Mouse (Mus musculus) heart, adult 18-20 months (tissue): ENCODE measurements around the gene Rapgef6. TPM values are rescaled to one million over a fixed set of nuclear protein-coding genes. Genes with fewer than 3 reads are reported as not detected.

Experiments
- DNase-seq, 2 experiments: peaks; one replicate each; pipeline ENCODE4 v3.0.0; 2021 to 2022; ENCODE audit warnings: mixed read lengths in 1 of 2
- microRNA-seq, 2 experiments: library from miRNA; unstranded; fragments of <30 nt; microRNA quantifications; one replicate each; pipeline ENCODE4 v1.2.0; 2022
- total RNA-seq, 2 experiments: library from RNA; stranded (reverse); gene quantifications; 2 replicates each; pipeline ENCODE4 v1.2.3; 2021

Gene Rapgef6
- total RNA-seq, 2 experiments from 2014 or later: 19.7 to 20.9 TPM

DNA sequence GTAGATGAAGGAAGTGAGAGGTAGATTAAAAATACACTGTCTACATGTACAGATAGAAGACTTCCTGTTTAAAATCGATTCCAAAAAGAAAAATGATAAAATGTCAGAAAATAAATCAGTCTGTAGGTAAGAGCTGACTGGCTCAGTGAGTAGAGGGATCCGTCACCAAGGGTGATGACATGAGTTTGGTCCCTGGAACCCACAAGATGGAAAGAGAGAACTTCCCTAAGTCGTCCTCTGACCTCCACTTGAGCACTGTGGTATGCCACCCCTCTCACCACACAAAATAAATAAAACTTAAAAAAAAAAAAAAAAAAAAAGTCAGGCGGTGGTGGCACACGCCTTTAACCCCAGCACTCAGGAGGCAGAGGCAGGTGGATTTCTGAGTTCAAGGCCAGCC lies 214.3 kb downstream of the Rapgef6 start:
- DNase-seq: no peak

DNA sequence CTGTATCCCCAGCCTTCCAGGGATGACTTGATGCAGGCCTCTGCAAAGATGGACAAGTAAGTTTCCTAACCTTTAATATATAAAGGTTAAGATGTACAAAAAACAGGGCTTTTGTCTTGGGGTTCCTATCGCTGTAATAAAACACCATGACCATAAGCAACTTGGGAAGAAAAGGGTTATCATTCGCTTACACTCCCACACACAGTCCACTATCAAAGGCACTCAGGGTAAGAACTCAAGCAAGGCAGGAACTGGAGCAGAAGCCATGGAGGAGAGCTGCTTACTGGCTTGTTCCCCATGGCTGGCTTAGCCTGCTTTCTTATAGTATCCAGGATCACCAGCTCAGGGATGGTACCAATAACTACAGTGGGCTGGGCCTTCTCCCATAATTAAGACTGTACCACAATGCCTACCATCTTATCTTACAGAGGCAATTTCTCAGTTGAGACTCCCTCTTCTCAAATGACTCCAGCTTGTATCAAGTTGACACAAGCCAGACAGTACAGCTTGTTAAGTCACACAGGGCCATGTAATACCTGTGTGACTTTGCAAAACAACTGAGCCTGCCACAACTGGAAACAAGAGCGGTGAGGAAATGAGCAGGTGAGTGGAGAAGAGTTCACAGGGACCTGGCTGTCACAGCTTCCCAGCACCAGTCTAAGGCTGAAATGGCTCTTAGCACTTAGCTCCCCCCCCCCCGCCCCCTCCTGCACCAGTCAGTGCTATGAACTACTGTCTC lies 216.5 kb downstream of the Rapgef6 start:
- DNase-seq: no peak

DNA sequence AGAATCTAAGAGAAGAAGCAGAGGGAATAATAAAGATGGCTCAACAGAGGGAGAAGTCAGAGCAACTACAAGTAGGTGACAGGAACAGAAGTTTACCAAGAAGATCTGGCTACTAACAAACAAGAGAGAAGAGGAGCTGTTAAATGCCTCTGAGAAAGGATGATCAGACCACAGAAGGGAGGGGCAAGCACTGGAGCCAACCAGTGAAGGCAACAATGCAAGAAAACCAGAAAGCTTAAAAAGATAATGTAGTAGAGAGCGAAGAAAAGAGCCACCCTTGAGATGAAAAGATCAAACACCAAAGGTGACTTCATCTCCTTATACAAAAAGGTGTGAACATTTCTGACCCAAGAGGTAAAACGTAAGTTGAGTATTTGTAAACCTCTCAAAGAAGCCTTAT lies 218.7 kb downstream of the Rapgef6 start:
- no peak for DNase-seq

DNA sequence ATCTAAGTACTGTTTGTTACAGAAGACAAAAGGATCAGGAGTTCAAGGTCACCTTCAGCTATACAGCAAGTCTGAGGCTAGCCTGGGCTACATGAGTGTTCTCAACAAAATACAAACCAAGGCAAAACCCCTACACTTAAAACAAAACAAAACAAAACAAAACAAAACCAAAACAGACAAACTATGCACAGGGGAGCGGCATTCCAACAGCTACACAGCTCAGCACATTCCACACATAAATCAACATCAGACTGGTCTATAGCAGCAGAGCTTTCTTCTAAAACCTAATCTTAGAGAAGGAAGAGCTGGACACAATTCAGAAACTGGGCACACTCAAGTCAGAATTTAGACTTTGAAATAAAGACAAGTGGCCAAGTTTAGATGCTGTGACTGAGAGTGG lies 221.6 kb downstream of the Rapgef6 start:
- no peak for DNase-seq

Small RNA genes lying within 50 kb of the gene (microRNA-seq; reads per million reads assigned to microRNA genes)
- 0 reads per million in 2 experiments for gene Gm26116

Other genes starting within 250 kb of the Rapgef6 start
- gene Acsl6, start 219.0 kb upstream of the Rapgef6 start, total RNA-seq: 10 to 100 TPM; 11.1 to 14.8 TPM
- gene Meikin, start 152.2 kb upstream of the Rapgef6 start, total RNA-seq: not detected
- gene Fnip1, start 84.6 kb upstream of the Rapgef6 start, total RNA-seq: 10 to 100 TPM; 34.7 to 36.4 TPM